Mouse (Mus musculus) intestine, postnatal 0 days (tissue): ENCODE data around the gene Dst. TPM values are rescaled to one million over a fixed set of nuclear protein-coding genes. Genes with fewer than 3 reads are reported as not detected.

Source experiments
- ATAC-seq: fragments of 200-750 bp; cut with Nextera tagmentation; 2 replicates; pipeline ENCODE4 v1.8.0; 2017; ENCODE audit warnings: mild to moderate bottlenecking, moderate TSS enrichment, moderate library complexity
- H3K27ac ChIP-seq: fragments of 300-500 bp; sonication (generic); 2 replicates; pipeline ENCODE4 v1.5.1; 2014; ENCODE audit warnings: mild to moderate bottlenecking, low read depth, low read length, moderate library complexity
- H3K27me3 ChIP-seq: fragments of 300-500 bp; sonication (generic); replicated peaks from 2 replicates; pipeline ENCODE4 v1.6.1; 2014; ENCODE audit warnings: low read length, mixed read lengths; ENCODE audit not compliant: control insufficient read depth, insufficient read depth
- H3K36me3 ChIP-seq: fragments of 300-500 bp; sonication (generic); 2 replicates; pipeline ENCODE4 v1.6.1; 2014; ENCODE audit warnings: mild to moderate bottlenecking, moderate library complexity; ENCODE audit not compliant: control insufficient read depth, insufficient read depth
- H3K4me1 ChIP-seq: fragments of 300-500 bp; sonication (generic); replicated peaks from 2 replicates; pipeline ENCODE4 v1.6.1; 2014; ENCODE audit warnings: antibody characterized with exemption, low read length, mixed read lengths; ENCODE audit not compliant: control insufficient read depth, insufficient read depth
- H3K4me2 ChIP-seq: fragments of 300-500 bp; sonication (generic); replicated peaks from 2 replicates; pipeline ENCODE4 v1.6.1; 2014; ENCODE audit warnings: low read depth, mild to moderate bottlenecking, moderate library complexity
- H3K4me3 ChIP-seq: fragments of 300-500 bp; sonication (generic); 2 replicates; pipeline ENCODE4 v1.5.1; 2014; ENCODE audit warnings: low read depth, low read length
- H3K9ac ChIP-seq: fragments of 300-500 bp; sonication (generic); 2 replicates; pipeline ENCODE4 v1.6.1; 2014; ENCODE audit warnings: mild to moderate bottlenecking, low read depth, low read length
- H3K9me3 ChIP-seq: fragments of 300-500 bp; sonication (generic); 2 replicates; pipeline ENCODE4 v1.6.1; 2016; ENCODE audit warnings: mixed run types; ENCODE audit not compliant: control insufficient read depth
- CTCF ChIP-seq: sonication (generic); IDR thresholded peaks from 2 replicates; pipeline ENCODE4 v1.5.1; 2016; ENCODE audit warnings: low read depth, mild to moderate bottlenecking, control low read depth, antibody characterized with exemption, moderate library complexity
- WGBS: fragments of 180-500 bp; shearing (Covaris S2); extraction: QIAGEN DNeasy Blood & Tissue Kit; methylation state at CpG from one replicate; pipeline ENCODE4 v1.1.7; 2014; 5-methylcytosine and 5-hydroxymethylcytosine counted together
- polyA plus RNA-seq: library from polyadenylated mRNA; unstranded; fragments of >200 nt; fragmentation: Nextera tagmentation; extraction: Ambion mirVana; gene quantifications from 2 replicates; pipeline ENCODE4 v1.2.1, GENCODE M21; 2015

The Dst gene
- polyA plus RNA-seq, 1 experiment from 2014 or later: 19.0 TPM

DNA sequence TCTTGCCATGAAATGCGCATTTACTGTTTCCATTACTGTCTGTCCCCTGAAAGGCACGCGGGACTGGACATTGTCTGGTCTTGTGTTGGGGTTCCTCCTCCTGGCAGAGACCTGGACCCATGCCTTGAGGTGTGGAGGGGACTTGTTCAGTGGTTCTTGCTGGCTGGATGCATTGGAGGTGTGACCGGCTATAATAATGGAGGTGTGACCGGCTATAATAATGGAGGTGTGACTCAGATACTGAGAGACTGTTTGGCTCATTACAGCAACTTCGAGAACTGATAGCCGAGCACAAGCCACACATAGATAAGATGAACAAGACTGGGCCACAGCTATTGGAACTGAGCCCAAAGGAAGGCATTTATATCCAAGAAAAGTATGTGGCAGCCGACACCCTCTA is 351.9 kb downstream of the Dst start:
- Histone ChIP-seq H3K36me3 (peaks cover 68% of the 10 kb centered on the region), H3K9me3 (no peaks in the 10 kb centered on the region), H3K4me1 (no peaks in the 10 kb centered on the region), H3K27ac (no peak overlapping the region), H3K4me3 (no peak overlapping the region), H3K4me2 (no peak overlapping the region), H3K9ac (no peak overlapping the region), H3K27me3 (no peaks in the 10 kb centered on the region)
- no peak for TF ChIP-seq CTCF
- ATAC-seq: no peak; the same call in 1 of the 2 replicates
- WGBS: 66% methylated on average over 8 of the region's 8 CpGs

DNA sequence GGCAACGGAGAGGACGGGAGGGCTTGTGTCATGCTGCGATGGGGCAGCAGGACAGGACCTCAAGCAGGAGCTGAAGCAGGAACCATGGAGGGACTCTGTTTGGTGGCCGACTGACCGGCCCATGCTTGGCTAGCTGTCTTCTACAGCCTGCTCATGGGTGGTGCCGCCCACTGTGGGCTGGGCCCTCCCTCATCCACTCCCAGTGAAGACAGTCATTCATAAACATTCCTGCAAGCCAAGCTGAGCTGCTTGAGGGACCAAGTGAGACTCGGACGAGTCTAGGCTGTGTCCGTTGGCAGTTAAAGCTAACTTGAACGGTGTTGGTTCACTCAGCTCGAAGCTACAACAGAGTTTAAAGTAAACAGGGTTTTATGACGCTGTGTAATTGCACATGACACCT is 353.0 kb downstream of the Dst start:
- Histone ChIP-seq H3K36me3 (peaks cover 69% of the 10 kb centered on the region), H3K27ac (no peak overlapping the region), H3K9me3 (no peaks in the 10 kb centered on the region), H3K9ac (no peak overlapping the region), H3K27me3 (no peaks in the 10 kb centered on the region), H3K4me1 (no peaks in the 10 kb centered on the region), H3K4me2 (no peak overlapping the region), H3K4me3 (no peak overlapping the region)
- TF ChIP-seq CTCF: no peak
- 68% methylated on average over 12 of the region's 12 CpGs for whole genome bisulfite sequencing
- no peak for ATAC-seq

DNA sequence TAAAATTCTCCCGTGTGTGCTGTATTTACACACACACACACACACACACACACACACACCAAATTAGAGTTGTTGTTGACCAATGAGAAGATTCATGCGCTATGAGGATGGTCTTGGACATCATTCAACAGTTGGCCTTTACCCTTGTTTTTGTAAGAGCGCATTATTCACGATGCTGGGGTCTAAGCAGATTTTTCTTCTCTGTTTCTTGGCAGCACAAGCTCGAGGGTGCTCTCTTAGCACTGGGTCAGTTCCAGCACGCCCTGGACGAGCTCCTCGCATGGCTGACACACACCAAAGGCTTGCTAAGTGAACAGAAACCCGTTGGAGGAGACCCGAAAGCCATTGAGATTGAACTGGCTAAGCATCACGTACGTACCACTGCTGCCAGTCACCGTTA is 360.5 kb downstream of the Dst start:
- H3K36me3 ChIP-seq: peaks cover 73% of the 10 kb centered on the region
- no peaks in the 10 kb centered on the region for H3K27me3 ChIP-seq
- TF ChIP-seq CTCF: no peak
- H3K4me1 ChIP-seq: no peaks in the 10 kb centered on the region
- H3K9ac ChIP-seq: no peak overlapping the region
- H3K4me3 ChIP-seq: no peak overlapping the region
- ATAC-seq: no peak
- no peak overlapping the region for H3K4me2 ChIP-seq
- H3K9me3 ChIP-seq: no peaks in the 10 kb centered on the region
- no peak overlapping the region for H3K27ac ChIP-seq
- 69% methylated on average over 13 of the region's 13 CpGs for WGBS

DNA sequence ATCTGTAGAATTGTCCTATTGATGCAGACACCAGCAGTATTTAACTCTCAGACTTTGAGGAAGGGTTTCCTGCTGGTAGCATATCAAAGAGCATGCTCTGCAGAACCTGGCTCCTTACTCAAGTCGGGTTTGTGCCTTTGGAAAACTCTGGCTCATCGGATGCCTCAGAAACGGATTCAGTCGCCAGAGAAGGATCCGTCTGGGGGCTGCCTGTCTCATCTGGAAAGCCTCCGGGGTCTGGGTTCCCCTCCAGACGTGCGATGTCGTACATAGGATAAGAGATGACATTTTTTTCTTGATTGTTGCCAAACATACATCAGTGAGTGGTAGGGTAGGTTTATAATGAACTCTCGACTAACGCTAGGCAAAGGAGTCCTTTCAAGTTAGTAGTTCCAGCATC is 361.6 kb downstream of the Dst start:
- Histone ChIP-seq H3K9ac (no peak overlapping the region), H3K27ac (no peak overlapping the region), H3K4me2 (no peak overlapping the region), H3K4me3 (no peak overlapping the region), H3K9me3 (no peaks in the 10 kb centered on the region), H3K4me1 (no peaks in the 10 kb centered on the region), H3K27me3 (no peaks in the 10 kb centered on the region), H3K36me3 (peaks cover 74% of the 10 kb centered on the region)
- TF ChIP-seq CTCF: no peak
- no peak for ATAC-seq
- 78% methylated on average over 11 of the region's 11 CpGs for WGBS

DNA sequence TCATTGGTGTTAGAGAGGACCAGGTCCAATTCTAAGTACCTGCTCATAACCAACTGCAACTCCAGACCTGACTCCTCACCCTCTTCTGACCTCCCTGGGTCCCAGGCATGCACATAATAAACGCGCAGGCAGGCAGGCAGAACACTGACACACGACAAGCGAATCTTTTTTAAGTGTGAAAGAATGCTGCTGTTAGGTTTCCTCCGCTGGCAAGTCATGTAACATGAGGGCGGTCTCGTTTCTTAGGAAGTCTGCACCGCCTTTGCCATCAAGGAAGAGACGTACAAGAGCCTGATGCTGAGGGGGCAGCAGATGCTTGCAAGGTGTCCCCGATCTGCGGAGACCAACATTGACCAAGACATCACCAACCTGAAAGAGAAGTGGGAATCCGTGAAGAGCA is 365.9 kb downstream of the Dst start:
- WGBS: 91% methylated on average over 12 of the region's 12 CpGs
- H3K27ac ChIP-seq: no peak overlapping the region
- ATAC-seq: no peak
- no peaks in the 10 kb centered on the region for H3K9me3 ChIP-seq
- H3K4me1 ChIP-seq: no peaks in the 10 kb centered on the region
- peaks cover 69% of the 10 kb centered on the region for H3K36me3 ChIP-seq
- TF ChIP-seq CTCF: no peak
- H3K4me3 ChIP-seq: no peak overlapping the region
- no peaks in the 10 kb centered on the region for H3K27me3 ChIP-seq
- H3K4me2 ChIP-seq: no peak overlapping the region
- H3K9ac ChIP-seq: no peak overlapping the region

DNA sequence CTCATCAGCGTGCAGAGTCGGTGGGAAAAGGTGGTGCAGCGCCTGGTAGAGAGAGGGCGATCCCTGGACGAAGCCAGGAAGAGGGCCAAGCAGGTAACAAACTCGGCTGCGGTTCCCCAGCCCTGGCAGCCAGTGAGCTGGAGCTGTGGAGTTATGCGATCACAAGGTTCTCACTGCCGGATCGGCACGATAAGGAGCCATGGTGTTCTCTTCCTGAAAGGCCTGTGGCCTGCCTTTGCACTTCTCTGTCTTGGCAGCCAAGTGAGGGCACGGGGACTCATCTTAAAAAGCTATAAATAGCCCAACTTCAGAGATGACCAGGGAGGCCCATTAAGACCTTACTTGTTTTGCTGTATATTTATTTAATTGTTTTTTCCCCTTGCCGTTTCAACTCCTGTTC is 367.8 kb downstream of the Dst start:
- Histone ChIP-seq H3K9ac (no peak overlapping the region), H3K4me3 (no peak overlapping the region), H3K4me2 (no peak overlapping the region), H3K27ac (no peak overlapping the region), H3K9me3 (no peaks in the 10 kb centered on the region), H3K36me3 (peaks cover 65% of the 10 kb centered on the region), H3K4me1 (no peaks in the 10 kb centered on the region), H3K27me3 (no peaks in the 10 kb centered on the region)
- WGBS: 93% methylated on average over 13 of the region's 13 CpGs
- no peak for ATAC-seq
- no peak for TF ChIP-seq CTCF

DNA sequence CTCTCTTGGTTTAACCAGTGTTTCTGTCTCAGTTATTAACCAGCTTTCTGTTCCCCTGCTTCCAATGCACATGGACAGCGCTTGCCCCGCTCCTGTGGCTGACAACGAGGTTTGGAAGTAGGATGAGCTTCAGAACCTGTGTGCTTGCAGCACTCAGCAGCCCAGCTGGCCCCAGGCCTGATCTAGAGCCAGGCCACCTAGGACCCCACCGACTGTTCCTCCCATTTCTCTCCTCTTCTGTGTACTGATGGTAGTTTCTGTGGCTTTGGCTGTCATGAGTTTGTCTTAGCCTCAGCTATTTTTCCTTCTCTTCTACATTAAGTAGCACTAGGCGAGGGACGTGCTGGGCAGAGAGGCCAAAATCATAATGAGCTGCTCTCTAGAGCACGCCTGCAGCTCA is 368.7 kb downstream of the Dst start:
- Histone ChIP-seq H3K4me1 (no peaks in the 10 kb centered on the region), H3K9ac (no peak overlapping the region), H3K4me3 (no peak overlapping the region), H3K36me3 (peaks cover 67% of the 10 kb centered on the region), H3K9me3 (no peaks in the 10 kb centered on the region), H3K27ac (no peak overlapping the region), H3K4me2 (no peak overlapping the region), H3K27me3 (no peaks in the 10 kb centered on the region)
- WGBS: 86% methylated on average over 7 of the region's 7 CpGs
- TF ChIP-seq CTCF: no peak
- no peak for ATAC-seq
